Mouse (Mus musculus) telencephalon, adult 2 months (tissue): ENCODE measurements around the gene Ksr2.
A peak's percentile ranks its signal among the peaks of the same experiment; 100 is the strongest.
"Not testable (repeated sequence)": the region's sequence is repeated elsewhere in the genome, so short reads cannot be mapped to it uniquely, and the experiment has no call there.

Experiments
- DNase-seq: peaks from one replicate; pipeline ENCODE4 v3.0.0-alpha.2; 2011; ENCODE audit warnings: low read depth, low spot score

Gene Ksr2

DNA sequence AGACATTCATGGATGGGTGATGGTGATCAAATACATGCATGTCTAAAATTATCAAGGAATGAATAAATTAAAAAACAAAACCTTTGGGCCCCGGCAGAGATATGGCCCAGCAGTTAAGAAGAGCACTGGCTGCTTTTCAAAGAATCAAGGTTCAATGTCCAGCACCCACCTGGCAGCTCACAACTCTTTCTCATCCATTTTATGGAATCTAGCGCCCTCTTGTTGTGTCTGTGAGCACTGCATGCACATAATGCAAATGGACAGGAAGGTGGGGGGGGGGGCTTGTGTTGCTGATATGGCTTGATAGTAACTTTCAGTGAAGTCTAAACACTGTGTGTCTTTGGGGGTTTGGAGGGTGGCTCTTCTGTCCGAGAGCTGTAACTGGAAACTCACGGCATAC, 5.6 kb upstream of the Ksr2 start:
- DNase-seq = no peak

DNA sequence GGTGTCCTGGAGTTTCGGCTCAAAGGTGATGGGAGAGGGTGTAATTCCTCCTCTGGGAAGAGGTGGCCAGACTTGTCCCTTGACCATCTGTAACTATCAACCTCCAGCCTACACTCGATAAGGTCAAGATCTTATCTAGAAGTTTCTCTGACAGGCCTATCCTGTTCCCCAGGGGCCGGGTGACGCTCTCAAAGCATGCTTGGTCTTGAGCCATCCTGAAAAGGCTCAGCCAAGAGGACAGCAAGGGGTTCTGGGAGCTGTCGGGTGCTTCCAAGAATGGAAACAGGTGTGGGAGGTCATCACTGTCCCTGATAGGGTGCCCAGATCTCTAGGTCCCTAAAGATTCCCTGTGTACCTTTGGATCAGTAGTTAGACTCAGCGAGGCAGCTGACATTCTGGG, 4.4 kb upstream of the Ksr2 start:
- DNase-seq = no peak

DNA sequence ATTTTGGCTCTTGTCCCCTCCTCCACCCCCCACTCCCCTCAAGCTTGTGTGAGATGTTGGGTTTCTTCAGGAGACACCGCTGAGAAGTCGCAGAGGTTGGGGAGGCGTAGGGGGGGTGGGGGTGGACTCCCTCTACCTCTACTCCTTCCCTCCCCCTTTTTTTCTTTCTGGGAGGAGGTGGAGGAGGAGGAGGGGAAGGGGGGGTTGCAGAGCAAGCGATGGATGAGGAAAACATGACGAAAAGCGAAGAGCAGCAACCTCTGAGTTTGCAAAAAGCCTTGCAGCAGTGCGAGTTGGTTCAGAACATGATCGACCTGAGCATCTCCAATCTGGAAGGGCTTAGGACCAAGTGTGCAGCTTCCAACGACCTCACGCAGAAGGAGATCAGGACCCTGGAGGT, 811 bp downstream of the Ksr2 start:
- DNase-seq = peak; percentile 50

DNA sequence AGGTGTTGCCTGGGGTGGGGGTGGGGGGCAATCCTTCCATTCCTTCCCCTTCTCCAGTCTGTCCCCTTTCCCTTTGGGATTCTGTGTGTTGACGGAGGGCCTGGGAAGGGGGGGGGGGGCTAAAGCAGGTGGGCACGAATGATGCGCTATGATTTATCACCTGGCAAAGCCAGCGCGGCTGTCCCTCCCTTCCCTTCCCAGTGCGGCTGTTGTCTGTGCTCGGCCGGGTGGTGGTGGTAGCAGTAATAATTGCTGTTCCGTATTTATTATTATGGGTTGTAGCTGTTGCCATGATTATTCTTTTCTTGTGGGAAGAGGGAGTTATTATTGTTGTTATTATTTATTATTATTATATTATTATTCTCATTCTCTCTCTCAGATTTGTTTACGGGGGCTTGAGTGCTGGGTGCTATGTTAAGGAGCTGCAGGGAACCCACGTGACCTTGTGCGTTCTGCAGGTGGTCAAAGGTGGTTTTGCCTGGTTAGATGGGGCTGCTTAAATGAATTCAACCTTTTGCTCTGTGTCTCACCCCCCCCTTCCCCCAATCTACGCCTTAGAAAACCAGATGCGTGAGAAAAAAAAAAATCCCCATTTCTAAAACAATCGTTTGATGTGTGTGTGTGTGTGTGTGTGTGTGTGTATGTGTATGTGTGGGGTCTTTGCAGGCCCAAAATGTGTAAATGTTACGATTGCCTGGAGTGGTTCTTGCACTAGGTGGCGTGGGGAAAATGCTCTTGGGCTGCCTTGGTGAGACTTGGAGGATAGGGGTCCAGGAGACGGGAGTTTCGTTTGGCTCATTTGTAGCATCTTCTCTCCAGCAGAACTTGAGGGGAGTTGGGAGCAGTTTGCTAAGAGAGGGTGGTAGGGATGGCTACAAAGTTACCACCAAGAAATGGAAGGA, 1.5 kb downstream of the Ksr2 start:
- no peak for DNase-seq

DNA sequence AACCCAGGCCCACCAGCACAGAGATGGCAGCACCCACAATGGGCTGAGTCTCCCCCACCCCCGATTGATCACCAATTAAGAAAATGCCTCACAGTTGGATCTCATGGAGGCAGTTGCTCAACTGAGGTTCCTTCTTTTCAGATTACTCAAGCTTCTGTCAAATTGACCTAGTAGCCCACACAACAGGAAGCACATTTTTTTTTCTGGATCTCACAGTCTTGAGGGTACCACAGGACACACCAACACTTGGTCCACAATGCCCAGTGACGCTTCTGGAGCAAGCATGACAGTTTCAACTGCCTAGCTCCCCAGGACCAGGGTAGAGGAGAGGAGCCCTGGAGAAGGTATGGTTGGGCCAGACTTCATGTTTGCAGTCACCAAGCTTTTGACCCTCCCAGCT, 3.6 kb downstream of the Ksr2 start:
- DNase-seq = no peak

DNA sequence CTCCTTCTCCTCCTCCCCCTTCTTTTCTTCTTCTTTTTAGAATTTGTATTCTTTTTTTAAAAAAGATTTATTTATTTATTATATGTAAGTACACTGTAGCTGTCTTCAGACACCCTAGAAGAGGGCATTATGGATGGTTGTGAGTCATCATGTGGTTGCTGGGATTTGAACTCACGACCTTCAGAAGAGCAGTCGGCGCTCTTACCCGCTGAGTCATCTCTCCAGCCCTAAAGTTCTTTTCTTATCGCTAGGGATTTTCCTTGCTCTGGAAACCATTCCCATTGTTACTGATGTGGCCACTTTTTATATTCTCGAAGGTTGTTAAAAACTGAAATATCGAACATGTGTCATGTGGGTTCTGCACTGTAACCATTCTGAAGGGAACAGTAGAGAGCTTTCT, 19.7 kb downstream of the Ksr2 start:
- not testable (repeated sequence) for DNase-seq

DNA sequence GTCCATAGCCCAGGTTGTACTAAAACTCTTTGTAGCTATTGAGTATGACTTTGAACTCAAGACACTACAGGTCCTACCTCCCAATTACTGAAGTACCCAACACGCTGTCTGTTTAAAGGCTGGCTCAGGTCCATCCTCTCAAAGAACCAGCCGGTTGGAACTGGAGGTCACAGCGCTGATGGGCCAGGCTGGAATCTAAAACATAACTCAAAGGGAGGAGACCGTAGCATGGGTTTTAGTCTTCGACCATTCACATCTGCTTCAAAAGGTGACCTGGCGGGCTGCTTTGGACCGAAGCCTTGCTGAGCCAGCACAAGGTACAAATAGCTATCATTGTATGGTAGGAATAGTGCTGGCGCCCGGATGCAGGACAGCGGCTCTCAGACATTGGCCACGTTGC, 26.5 kb downstream of the Ksr2 start:
- DNase-seq = no peak

DNA sequence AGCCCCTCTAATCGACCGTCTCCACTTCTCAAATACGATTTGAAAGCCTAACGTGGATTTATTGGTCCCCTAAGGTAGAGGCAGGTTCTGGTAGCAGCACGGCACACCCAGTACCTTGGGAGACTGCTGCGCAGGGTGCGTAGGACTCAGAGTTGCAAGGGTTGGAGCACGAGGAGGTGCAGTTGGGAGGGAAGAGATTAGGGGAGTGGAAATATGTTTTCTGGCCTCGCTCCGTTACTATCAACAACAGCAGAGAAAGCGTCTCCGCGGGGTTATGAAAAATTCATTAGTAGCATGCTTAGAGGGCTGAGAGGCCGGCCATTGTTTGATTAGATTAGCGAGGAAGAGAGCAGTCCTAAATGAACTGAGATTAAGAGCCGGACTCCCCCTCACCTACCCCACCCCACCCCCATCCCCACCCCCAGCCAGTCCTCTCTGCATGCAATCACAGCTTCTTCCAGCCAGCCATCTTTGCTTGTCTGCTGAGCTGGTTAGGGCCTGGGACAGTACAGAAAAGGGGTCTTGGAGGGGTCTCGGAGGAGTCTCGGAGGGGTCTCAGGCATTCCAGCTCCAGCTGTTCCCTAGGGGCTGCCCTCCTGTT, 27.5 kb downstream of the Ksr2 start:
- no peak for DNase-seq

DNA sequence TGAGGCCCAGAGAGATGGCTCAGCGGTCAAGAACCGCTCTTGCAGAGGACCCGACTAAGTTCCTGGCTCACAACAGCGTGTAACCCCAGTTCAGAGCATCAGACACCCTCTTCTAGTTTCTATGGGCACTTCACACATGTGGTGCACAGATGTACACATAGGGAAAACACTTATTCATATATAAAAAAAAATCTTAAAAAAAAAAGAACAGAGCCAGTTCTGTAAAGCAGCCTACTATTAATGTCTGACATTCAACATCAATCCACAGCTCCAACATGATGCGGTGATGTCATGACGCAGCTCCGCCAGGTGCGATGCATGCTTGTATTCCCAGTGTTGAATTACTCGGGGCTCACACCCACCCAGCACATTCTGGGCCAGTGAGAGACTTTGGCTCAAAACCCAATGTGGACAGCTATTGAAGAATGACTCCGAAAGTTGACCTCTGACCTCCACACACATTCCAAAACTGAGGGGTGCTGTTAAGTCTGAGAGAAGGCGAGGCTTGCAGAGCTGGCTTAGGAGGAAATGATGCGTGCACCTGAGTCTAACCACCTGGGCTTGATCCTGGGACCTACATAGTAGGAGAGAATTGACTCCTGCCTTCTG, 28.5 kb downstream of the Ksr2 start:
- DNase-seq = no peak

DNA sequence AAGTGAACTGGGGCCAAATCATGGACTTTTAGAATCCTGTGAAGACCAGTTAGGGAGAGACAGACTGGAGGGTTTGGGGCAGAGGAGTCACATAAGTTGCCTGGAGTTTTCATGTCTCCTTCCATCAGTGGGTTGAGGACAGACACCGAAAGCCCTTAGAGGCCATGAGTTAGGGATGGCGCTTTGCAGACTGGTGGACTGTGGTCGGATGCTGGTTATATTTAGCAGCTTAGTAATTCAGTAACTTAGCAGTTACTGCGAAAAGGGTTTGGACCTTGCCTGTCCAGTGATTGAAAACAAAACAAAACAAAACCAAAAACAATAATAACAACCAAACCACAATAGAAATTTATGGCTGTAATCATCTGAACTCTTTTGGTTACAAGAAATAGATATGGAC, 29.3 kb downstream of the Ksr2 start:
- no peak for DNase-seq

DNA sequence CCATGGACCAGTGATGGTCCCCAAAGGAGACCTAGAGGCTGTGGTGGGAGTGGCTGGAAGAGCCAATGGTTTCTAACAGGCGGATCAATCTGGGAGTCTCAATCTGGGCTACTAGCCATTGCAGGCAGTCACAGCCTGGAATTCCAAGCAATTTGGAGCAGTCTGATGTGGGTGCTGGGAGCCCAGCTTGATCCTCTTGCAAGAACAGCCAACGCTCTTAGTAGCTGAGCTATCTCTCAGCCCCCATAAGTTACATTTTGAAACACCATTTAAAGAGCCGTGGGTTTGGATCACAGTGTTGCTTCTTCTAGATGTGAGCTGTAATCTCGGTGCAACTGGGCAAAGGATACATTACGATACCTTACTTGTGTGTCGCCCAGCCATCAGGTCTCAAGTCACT, 30.1 kb downstream of the Ksr2 start:
- peak; percentile 84 for DNase-seq

DNA sequence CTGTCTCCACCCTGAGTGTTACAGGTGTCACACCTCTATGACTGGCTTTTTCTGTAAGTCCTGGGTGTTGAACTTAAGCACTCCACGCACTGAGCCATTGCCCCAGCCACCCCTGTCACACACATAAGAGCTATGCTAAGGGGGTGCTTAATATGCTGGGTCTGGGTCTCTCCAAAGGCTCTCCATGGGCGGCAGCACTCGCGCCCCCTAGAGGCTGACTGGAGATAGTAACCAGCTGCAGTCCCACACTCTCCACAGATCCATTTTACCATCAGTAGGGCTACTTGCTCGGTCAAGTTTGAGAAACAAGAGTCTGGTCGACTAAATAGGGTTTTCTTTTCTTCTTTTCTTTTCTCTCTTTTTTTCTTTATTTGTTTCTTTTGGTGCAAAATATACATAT, 33.9 kb downstream of the Ksr2 start:
- no peak for DNase-seq

DNA sequence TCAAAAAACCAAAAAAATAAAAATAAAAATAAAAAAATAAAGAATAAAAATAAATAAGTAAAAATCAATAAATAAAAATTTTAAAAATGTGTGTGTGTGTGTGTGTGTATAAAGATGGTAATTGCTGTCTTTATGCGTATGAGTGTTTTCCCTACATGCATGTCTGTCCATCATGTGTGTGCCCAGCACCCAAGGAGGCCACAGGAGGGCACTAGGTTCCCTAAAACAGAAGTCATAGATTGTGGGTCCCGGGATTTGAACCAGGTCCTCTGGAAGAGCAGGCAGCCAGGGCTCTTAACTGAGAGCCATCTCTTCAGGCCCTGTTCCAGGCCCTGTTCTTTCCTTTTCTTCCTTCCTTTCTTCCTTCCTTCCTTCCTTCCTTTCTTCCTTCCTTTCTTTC, 38.2 kb downstream of the Ksr2 start:
- DNase-seq = no peak

DNA sequence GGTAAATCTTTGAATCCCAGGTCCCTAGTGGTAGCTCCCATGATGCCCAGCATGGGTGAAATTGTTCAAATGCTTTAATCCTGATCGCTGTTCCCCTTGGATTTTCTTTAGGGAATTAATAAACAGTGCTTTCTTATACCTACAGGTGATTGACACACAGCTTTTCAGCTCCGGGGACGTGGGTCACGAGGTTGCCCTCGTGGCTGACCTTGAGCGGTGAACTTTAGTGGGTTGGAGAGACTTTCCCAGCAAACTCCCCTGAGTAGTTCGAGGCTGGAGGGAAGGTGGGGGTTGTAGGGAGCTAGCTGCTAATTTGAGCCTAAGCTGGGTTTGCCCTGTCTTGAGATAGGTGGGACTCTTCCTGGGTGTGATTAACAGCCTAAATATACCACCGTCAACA, 41.7 kb downstream of the Ksr2 start:
- no peak for DNase-seq

DNA sequence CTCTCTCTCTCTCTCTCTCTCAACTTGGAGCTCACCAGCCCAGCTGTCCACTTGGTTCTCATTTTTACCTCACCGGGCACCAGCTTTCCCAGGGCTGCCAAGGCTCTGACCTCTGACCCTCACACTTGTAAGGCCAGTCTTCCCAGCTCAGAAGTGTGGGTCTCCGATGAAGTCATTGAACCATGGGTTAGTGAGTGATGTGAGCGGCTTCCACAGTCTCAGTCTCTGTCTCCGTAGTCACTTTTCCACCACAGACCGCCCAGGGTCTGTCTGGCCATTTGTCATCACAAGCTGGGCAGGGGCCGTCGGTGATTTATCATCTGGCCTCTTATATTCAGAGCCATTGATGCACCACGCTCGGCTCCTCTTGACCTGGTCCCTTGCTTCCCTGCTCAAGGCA, 43.3 kb downstream of the Ksr2 start:
- no peak for DNase-seq

DNA sequence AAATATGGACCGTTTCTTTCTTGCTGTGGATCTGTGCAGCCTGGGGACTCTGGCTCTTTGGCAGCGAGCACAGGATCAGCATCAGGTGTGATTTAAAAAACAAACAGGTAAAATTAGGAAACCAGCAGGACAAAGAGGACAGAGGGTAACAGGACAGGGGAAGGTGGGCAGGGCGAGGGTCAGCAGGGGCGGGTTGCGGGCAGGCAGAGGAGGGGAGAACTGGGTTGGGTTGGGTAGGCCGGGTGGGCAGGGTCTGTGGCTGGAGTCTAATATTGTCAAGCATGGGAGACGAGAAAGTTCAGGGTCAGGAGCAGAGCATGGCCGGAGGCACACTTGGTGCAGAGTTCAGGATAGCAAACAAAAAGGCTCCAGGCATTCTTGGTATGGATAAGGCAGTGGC, 43.8 kb downstream of the Ksr2 start:
- DNase-seq = no peak

DNA sequence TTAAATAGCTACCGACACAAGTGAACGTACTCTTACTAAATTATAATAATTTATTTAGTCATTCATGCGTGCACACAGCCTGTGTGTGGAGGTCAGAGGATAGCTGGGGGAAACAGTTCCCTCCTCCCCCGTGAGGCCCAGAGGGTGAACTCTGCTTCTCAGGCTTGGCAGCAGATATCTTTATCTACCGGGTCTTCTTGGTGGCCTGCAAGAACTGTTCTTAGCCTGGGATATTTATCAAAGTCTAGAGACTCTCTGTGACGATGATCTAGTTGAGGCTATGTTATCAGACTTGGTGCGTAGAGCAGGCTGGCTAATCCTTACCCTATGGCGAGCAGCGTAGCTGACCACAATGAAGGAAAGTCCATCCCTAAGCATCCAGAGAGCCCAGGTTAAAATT, 45.1 kb downstream of the Ksr2 start:
- no peak for DNase-seq

DNA sequence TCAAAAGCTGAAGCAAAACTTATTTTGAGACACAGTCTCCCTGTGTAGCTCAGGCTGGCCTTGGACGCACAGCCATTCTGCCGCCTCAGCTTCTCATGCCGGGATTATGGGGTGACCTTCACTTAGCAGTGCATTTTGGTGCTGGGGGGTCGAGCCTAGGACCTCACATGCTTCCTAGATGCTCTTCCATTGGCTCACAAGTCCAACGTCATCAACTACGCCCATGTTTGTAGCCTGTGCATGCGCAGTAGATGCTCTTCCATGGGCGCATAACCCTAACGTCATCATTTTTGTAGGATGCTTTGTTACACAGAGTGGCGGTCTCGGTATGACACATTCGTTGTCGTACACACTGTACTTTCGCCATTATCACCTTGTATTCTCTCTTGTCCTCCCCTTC, 46.5 kb downstream of the Ksr2 start:
- DNase-seq = no peak

DNA sequence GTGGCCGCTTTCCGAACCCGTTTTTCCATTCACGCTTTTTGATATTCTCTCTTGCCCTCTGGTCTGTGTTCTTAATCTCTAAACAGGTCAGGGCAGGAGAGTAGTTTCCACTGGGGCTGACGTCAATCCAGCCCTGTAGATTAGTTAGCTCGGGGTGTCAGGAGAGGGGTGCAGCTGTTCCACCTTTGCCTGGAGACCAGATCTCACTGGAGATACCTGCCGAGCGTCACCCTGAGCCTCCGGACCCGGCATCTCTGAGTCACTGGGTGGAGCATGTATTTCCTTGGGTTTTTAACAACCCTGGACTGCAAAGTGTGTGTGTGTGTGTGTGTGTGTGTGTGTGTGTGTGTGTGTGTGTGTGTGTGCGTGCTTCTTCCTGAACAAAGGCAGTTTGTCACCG, 53.3 kb downstream of the Ksr2 start:
- DNase-seq = no peak

DNA sequence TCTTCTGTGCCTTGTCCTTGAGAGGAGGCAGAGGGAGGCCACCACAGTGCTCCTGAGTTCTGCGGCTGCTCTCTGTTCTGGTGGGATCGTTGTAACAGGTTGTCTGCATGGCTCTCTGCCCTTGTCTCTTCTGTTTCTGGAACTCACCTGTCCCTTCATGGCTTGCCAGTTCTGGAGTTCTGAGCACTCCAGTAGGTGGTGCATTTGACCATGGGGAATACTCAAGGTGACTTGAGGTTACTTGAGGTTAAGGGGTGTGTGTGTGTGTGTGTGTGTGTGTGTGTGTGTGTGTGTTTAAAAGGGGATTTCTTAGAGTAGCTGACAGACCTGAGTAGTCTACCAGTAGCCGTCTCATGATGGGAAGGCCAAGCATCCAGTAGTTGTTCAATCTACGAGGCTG, 55.2 kb downstream of the Ksr2 start:
- no peak for DNase-seq

DNA sequence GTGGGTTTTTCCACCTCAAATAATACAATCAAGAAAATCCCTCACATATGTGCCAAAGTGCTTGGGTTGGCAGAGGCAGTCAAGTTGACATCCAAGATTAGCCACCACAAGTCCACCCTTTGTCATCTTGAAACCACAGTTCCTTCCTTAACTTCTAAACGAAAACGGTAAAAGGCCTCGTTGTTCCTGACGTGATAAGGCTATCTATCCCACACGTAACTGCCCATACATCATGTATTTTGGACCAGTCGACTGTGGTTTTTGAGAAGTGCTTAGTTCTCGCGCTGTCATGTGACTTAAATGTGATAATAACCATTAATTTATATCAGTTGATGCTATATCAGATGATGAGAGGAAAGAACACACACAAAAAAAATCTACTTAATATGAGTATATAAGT, 55.8 kb downstream of the Ksr2 start:
- no peak for DNase-seq

DNA sequence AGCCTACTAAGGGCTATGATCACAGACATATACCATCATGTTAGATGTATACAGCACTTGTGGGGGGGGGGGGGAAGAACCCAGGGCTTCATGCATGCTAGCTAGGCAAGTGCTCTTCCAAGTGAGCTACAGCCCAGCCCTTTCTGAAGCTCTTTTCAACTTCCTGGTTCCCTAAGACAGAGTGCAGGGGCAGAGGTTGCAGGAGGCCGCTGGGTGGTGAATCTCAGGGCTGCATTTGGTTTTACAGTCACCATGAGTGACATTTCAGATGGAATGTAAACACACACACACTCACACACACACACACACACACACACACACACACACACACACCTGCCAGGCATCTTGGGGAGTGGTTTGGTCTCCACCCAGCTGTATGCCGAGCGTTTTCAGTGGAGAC, 67.4 kb downstream of the Ksr2 start:
- no peak for DNase-seq

DNA sequence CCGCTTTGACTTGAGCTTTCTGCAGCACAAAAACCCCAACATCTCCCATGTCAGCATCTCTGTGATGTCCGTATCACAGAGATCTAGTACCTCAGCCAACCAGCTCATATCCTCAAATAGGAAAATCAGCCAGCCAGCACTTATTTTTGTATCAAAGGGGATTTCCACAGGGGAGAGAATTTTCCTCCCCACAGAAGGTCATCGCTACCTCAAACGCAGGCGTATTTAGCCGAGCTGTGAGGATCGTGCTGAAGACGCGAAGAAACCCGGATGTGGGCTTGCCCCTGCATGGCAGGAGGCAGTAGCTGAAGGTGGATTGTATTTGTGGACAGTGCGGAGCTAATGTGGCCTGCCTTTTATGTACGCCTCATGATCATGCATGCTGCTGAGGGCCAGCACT, 67.8 kb downstream of the Ksr2 start:
- no peak for DNase-seq
